Mouse (Mus musculus): ENCODE measurements around the gene B3gnt8. TPM values are rescaled to one million over a fixed set of nuclear protein-coding genes. Genes with fewer than 3 reads are reported as not detected.

The B3gnt8 gene
- polyA plus RNA-seq, 1 experiment from 2014 or later = 1.9 TPM

DNA sequence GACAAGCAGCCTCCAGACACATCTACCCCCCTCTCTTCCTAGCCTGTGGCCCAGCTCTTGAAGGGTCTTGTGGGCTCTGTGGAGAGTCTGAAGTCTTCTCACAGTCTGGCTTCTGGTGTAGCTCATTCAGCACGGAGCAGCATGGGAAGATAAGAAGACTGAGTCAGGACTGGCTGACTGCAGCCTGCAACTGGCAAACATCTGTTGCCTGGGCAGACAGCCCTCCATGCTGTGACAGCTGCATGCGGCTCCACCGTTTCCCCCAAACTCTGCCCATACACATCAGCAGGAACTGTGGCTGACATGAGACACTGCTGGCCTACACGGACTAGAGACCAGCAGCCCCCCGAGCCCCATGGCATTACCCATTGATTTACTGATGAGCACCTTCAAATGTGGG is 1.6 kb upstream of the B3gnt8 start:
- Histone ChIP-seq H3K9me3 (replicated peaks) (no peaks in the 10 kb centered on the region), H3K27ac (no peak overlapping the region), H3K27me3 (ENCODE audit: low read depth, poor library complexity, severe bottlenecking) (peaks cover 29% of the 10 kb centered on the region), H3K4me3 (no peak overlapping the region), H3K4me1 (peaks cover 24% of the 10 kb centered on the region), H3K36me3 (peaks cover 57% of the 10 kb centered on the region)
- no peak for DNase-seq (ENCODE audit: low spot score)
- WGBS = 75% methylated on average over 5 of the region's 5 CpGs

DNA sequence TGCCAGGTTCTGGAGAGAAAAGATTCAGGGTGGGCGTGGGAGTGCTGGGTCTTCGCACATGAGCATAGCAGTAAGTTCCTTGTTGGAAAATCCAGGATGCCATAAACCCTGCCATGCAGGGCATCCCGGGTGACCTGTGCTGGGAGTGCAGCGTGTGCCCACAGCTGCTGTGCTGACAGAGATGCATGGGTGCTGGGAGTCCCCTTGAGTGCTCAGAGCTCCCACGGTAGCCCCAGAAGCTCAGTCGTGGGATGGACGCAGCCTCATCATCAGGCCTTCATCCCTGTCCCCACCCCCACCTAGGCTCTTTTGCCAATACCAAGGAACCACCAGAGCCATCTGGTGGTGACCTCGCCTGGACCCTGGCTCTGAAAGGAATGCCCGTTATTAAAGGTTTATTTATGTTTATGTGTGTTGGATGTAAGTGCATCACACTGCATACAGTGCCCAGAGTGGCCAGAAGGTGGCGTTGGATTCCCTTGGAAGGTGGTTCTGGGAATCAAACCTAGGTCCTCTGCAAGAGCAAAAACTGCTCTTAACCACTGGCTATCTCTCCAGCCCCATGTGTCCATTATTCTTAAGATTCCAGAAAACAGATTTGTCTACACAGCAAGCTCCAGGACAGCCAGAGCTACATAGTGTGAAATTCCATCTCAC is 732 bp upstream of the B3gnt8 start:
- 70% methylated on average over 10 of the region's 10 CpGs for WGBS
- Histone ChIP-seq H3K9me3 (replicated peaks) (no peaks in the 10 kb centered on the region), H3K27me3 (ENCODE audit: low read depth, poor library complexity, severe bottlenecking) (peaks cover 29% of the 10 kb centered on the region), H3K27ac (no peak overlapping the region), H3K36me3 (peaks cover 64% of the 10 kb centered on the region), H3K4me3 (no peak overlapping the region), H3K4me1 (peaks cover 21% of the 10 kb centered on the region)
- DNase-seq (ENCODE audit: low spot score) = no peak

GRCm38 (mm10) chr7:25627431-25628322 is 1.2 kb downstream of the B3gnt8 start:
- H3K9me3 ChIP-seq (replicated peaks) = no peaks in the 10 kb centered on the region
- H3K27ac ChIP-seq = peak overlapping the region; percentile 77
- peaks cover 21% of the 10 kb centered on the region for H3K4me1 ChIP-seq
- WGBS = 18% methylated on average over 38 of the region's 38 CpGs
- H3K27me3 ChIP-seq (ENCODE audit: low read depth, poor library complexity, severe bottlenecking) = peaks cover 29% of the 10 kb centered on the region
- peak overlapping the region; percentile 53 for H3K4me3 ChIP-seq
- peak; percentile 74 for DNase-seq (ENCODE audit: low spot score)
- H3K36me3 ChIP-seq = peaks cover 65% of the 10 kb centered on the region

DNA sequence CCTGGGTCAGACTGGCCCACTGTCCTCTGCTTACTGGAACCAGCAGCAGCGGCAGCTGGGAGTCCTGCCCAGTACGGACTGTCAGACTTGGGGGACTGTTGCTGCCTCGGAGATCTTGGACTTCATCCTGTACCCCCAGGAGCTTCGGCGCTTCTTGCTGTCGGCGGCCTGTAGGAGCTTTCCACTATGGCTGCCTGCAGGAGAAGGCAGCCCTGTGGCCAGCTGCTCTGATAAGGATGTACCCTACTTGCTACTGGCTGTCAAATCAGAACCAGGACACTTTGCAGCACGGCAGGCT is 1.8 kb downstream of the B3gnt8 start:
- 61% methylated on average over 8 of the region's 8 CpGs for WGBS
- Histone ChIP-seq H3K4me3 (peak overlapping the region; percentile 53; the same call in 1 of the 2 replicates), H3K36me3 (peaks cover 66% of the 10 kb centered on the region)

GRCm38 (mm10) chr7:25632679-25633078 is 6.2 kb downstream of the B3gnt8 start:
- DNase-seq (ENCODE audit: low spot score) = no peak
- no peak overlapping the region for H3K27ac ChIP-seq
- no peak overlapping the region for H3K4me3 ChIP-seq
- H3K9me3 ChIP-seq (replicated peaks) = no peaks in the 10 kb centered on the region
- H3K27me3 ChIP-seq (ENCODE audit: low read depth, poor library complexity, severe bottlenecking) = peaks cover 18% of the 10 kb centered on the region
- H3K36me3 ChIP-seq = peaks cover 50% of the 10 kb centered on the region
- WGBS = 92% methylated on average over 5 of the region's 5 CpGs
- H3K4me1 ChIP-seq = peaks cover 6% of the 10 kb centered on the region

More for the DNA sequence above, 1.8 kb downstream of the B3gnt8 start:
- no peaks in the 10 kb centered on the region for H3K9me3 ChIP-seq (replicated peaks)
- no peak for DNase-seq (ENCODE audit: low spot score)
- H3K4me1 ChIP-seq = peaks cover 21% of the 10 kb centered on the region
- H3K27ac ChIP-seq = peak overlapping the region; percentile 77; the same call in 1 of the 2 replicates
- peaks cover 29% of the 10 kb centered on the region for H3K27me3 ChIP-seq (ENCODE audit: low read depth, poor library complexity, severe bottlenecking)

DNA sequence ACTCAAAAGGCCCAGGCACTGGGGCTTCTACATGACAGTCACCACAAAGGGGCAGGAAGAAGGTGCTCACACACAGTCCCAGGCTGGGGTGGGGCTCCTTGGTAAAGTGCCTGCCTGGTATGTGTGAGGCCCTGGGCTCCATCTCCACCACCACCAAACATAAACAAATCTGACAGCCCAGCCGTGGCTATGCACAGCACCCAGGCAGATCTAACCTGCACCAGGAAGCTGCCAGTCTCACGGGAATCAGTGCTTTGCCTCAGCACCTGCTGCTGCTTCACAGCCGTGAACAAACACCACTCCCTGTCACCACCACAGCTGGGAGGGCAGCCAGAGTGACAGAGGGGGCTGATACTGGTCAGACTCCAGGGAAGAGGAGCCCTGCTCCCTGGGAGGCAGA is 9.9 kb downstream of the B3gnt8 start:
- DNase-seq (ENCODE audit: low spot score) = no peak
- WGBS = 56% methylated on average over 3 of the region's 3 CpGs

DNA sequence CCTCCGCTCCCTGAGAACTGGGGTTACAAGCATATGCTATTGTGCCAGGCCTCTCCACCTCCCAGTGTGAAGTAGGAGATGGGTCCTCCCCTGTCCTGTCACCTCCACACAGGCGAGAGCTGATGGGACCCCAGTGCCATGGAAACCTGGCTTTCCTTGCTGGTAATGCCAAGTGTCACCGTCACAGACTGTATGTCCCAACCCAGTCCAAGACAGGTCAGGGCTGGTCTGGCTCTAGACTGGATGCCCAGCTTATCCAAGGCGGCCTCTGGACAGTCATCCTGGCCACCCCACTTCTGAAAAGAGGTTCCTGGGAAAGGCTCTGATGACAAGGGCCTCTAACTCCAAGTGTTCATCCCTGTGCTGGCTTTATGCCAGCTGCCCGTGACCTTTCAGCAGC is 10.6 kb downstream of the B3gnt8 start:
- 92% methylated on average over 5 of the region's 5 CpGs for WGBS
- no peaks in the 10 kb centered on the region for H3K4me1 ChIP-seq
- no peaks in the 10 kb centered on the region for H3K9me3 ChIP-seq (replicated peaks)
- no peak for DNase-seq (ENCODE audit: low spot score)
- no peak overlapping the region for H3K4me3 ChIP-seq
- peaks cover 49% of the 10 kb centered on the region for H3K36me3 ChIP-seq
- no peak overlapping the region for H3K27ac ChIP-seq
- H3K27me3 ChIP-seq (ENCODE audit: low read depth, poor library complexity, severe bottlenecking) = no peaks in the 10 kb centered on the region

More for the DNA sequence above, 9.9 kb downstream of the B3gnt8 start:
- Histone ChIP-seq H3K4me1 (no peaks in the 10 kb centered on the region), H3K9me3 (replicated peaks) (no peaks in the 10 kb centered on the region), H3K4me3 (no peak overlapping the region), H3K27ac (no peak overlapping the region), H3K36me3 (peaks cover 56% of the 10 kb centered on the region), H3K27me3 (ENCODE audit: low read depth, poor library complexity, severe bottlenecking) (no peaks in the 10 kb centered on the region)

DNA sequence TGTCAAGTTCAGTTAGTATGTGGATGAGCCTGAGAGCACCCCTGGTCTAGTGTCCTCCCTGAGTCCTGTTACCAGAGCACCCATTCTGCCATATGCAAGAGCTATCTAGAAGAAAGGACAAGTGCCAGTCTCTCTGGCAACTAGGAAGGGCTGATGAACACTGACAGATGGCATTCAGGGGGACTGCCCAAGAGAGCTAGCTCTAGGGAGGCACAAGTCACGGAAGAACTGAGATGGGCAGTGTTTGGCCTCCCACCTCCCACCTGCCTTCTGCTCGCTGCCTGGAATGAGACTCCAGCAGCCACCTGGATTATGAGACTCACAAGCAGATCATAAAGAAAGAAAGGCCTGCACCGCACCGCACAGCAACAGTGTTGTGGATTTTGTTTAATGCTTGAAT is 13.3 kb downstream of the B3gnt8 start:
- WGBS = 90% methylated on average over 4 of the region's 4 CpGs
- Histone ChIP-seq H3K27me3 (ENCODE audit: low read depth, poor library complexity, severe bottlenecking) (no peaks in the 10 kb centered on the region), H3K4me3 (no peak overlapping the region), H3K27ac (no peak overlapping the region), H3K36me3 (peaks cover 37% of the 10 kb centered on the region), H3K4me1 (no peaks in the 10 kb centered on the region), H3K9me3 (replicated peaks) (no peaks in the 10 kb centered on the region)
- DNase-seq (ENCODE audit: low spot score) = no peak

DNA sequence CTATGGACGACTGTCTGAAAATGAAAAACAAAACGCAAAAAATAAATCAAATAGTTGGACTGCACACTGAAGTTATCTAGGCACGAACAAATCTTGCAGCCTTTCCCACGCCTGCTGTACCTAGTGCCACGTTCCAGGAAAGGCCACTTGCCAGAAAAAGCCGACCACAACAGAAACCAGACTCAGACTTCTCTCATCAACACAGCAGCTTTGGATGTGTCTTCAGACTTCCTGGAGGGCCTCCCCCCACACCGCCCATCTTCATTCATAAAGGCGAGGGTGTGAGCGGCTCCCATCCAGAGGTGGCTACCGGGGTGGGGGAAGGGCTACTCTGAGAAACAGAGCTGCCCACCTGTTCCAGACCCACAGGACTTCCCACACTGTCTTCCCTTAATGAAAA is 17.7 kb downstream of the B3gnt8 start:
- H3K9me3 ChIP-seq (replicated peaks) = no peaks in the 10 kb centered on the region
- peaks cover 16% of the 10 kb centered on the region; the same call in 1 of the 2 replicates for H3K36me3 ChIP-seq
- no peak for DNase-seq (ENCODE audit: low spot score)
- H3K4me1 ChIP-seq = no peaks in the 10 kb centered on the region
- 85% methylated on average over 10 of the region's 10 CpGs for WGBS
- H3K27me3 ChIP-seq (ENCODE audit: low read depth, poor library complexity, severe bottlenecking) = no peaks in the 10 kb centered on the region
- no peak overlapping the region for H3K4me3 ChIP-seq
- H3K27ac ChIP-seq = no peak overlapping the region

- no peak for DNase-seq (ENCODE audit: low spot score)
- 88% methylated on average over 4 of the region's 4 CpGs for WGBS
- H3K27ac ChIP-seq = no peak overlapping the region
Observed at GRCm38 (mm10) chr7:25644631-25645030, 18.2 kb downstream of the B3gnt8 start.

DNA sequence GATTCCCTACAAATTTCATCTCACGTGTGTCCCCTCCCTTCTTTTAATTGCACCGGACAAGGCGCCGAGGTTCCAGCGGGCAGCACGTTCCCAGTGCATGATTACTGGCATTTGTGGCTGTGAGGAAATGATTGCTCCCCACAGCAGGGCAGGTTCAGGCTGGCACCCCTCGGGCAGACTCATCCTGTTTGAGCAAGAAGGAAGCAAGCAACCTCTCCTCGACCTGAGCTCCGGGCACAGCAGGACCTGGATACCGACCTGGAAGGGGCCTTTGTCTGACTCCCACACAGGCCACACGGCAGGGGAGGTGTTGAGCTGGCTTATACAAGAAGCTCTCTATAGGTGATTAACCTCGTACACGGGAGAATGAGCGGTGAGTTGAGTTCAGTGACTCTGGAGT is 18.6 kb downstream of the B3gnt8 start:
- no peaks in the 10 kb centered on the region for H3K27me3 ChIP-seq (ENCODE audit: low read depth, poor library complexity, severe bottlenecking)
- no peaks in the 10 kb centered on the region for H3K9me3 ChIP-seq (replicated peaks)
- no peak overlapping the region for H3K27ac ChIP-seq
- H3K36me3 ChIP-seq = peaks cover 14% of the 10 kb centered on the region; the same call in 1 of the 2 replicates
- WGBS = 71% methylated on average over 14 of the region's 14 CpGs
- H3K4me3 ChIP-seq = no peak overlapping the region
- no peaks in the 10 kb centered on the region for H3K4me1 ChIP-seq
- no peak for DNase-seq (ENCODE audit: low spot score)

More at GRCm38 (mm10) chr7:25644631-25645030, 18.2 kb downstream of the B3gnt8 start:
- Histone ChIP-seq H3K27me3 (ENCODE audit: low read depth, poor library complexity, severe bottlenecking) (no peaks in the 10 kb centered on the region), H3K36me3 (peaks cover 14% of the 10 kb centered on the region; the same call in 1 of the 2 replicates), H3K9me3 (replicated peaks) (no peaks in the 10 kb centered on the region), H3K4me3 (no peak overlapping the region), H3K4me1 (no peaks in the 10 kb centered on the region)

DNA sequence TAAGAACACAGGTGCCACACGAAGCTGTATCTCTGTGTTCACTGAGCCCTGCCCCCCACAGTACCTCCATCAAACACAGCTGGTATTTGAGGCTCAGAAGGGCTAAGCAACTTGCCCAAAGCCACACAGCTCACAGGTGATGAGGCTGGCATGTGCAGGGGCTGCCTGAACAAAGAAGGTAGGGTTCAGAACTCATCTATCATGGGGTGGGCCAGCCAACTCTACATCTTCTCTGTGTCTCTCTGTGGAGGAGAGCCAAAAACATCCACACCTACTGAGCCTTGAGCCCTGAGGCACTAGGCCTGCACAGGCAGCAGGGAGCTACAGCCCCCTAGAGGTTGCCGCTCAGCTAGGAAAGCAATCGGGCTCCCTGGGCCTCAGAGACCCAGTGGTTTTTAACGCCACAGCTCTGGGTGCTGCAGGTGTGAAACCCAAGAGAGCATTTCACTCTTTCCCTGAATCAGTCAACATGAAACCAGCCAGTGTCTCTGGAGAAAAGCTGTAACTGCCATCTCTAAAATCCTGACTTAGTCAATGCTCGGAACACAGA is 21.2 kb downstream of the B3gnt8 start:
- no peaks in the 10 kb centered on the region for H3K9me3 ChIP-seq (replicated peaks)
- 46% methylated on average over 5 of the region's 5 CpGs for WGBS
- no peaks in the 10 kb centered on the region for H3K27me3 ChIP-seq (ENCODE audit: low read depth, poor library complexity, severe bottlenecking)
- no peak overlapping the region for H3K27ac ChIP-seq
- H3K36me3 ChIP-seq = peaks cover 4% of the 10 kb centered on the region; the same call in 1 of the 2 replicates
- H3K4me3 ChIP-seq = no peak overlapping the region
- H3K4me1 ChIP-seq = no peaks in the 10 kb centered on the region
- no peak for DNase-seq (ENCODE audit: low spot score)

- Histone ChIP-seq H3K27ac (no peak overlapping the region), H3K36me3 (peaks cover 3% of the 10 kb centered on the region; the same call in 1 of the 2 replicates), H3K9me3 (replicated peaks) (no peaks in the 10 kb centered on the region), H3K4me3 (no peak overlapping the region), H3K27me3 (ENCODE audit: low read depth, poor library complexity, severe bottlenecking) (no peaks in the 10 kb centered on the region), H3K4me1 (no peaks in the 10 kb centered on the region)
- 88% methylated on average over 5 of the region's 5 CpGs for WGBS
- DNase-seq (ENCODE audit: low spot score) = no peak
Observed at GRCm38 (mm10) chr7:25649839-25650238, 23.4 kb downstream of the B3gnt8 start.

All from limb, embryonic 10.5 days (tissue).